Mouse (Mus musculus) layer of hippocampus, adult 18-20 months (tissue): Measurements from ENCODE around the gene Gm10197. TPM values are rescaled to one million over a fixed set of nuclear protein-coding genes. Genes with fewer than 3 reads are reported as not detected.

Source experiments
- total RNA-seq, 2 experiments: library from RNA; stranded (reverse); gene quantifications; 2 replicates each; pipeline ENCODE4 v1.2.3; 2021

The Gm10197 gene
- total RNA-seq, 2 experiments from 2014 or later, result not detected

Other genes with a start within 250 kb of the Gm10197 start
- gene Add3, start 231.3 kb downstream of the Gm10197 start, total RNA-seq, result 100 to 1,000 TPM; 126 to 129 TPM
- gene Mxi1, start 61.2 kb downstream of the Gm10197 start, total RNA-seq, result 10 to 100 TPM; 66.9 to 77.8 TPM
- gene Smndc1, start 18.8 kb upstream of the Gm10197 start, total RNA-seq, result 10 to 100 TPM; 41.4 to 42.4 TPM
- gene Dusp5, start 157.3 kb upstream of the Gm10197 start, total RNA-seq, result 10 to 100 TPM; 28.4 to 37.0 TPM
- gene Nutf2-ps1, start 217.3 kb upstream of the Gm10197 start, total RNA-seq, result 10 to 100 TPM; 33.4 to 47.2 TPM
- gene Smc3, start 228.6 kb upstream of the Gm10197 start, total RNA-seq, result 10 to 100 TPM; 40.8 to 42.8 TPM